In genomic region chr4:138934456-138935145, GRCm38 (mm10) we compare ENCODE assay signal across 38 mouse cellular contexts. TPM values are rescaled to one million over a fixed set of nuclear protein-coding genes. Genes with fewer than 3 reads are reported as not detected.
"Had no signal": no experiment of that assay in that cellular context is flagged by ENCODE, and none has a peak within 500 bp of the region (broad histone marks: within the 10 kb centered on the region; RNA-seq: fewer than 3 reads in every experiment).

No protein-coding gene starts in this region.

- H3K36me3 ChIP-seq: limb, embryonic 10.5 days; limb, embryonic 12.5 days; limb, embryonic 13.5 days; limb, embryonic 15.5 days; liver, embryonic 12.5 days; liver, embryonic 13.5 days; liver, embryonic 15.5 days; lung, embryonic 15.5 days; midbrain, embryonic 10.5 days; midbrain, embryonic 12.5 days; midbrain, embryonic 13.5 days; midbrain, embryonic 15.5 days had no signal

- DNase-seq: left cerebral cortex, postnatal 4 days; liver; liver, embryonic 13.5 days; liver, postnatal 0 days; lung, adult 18-20 months; lung, adult 2 months; lung, embryonic 14.5 days; lung, postnatal 10 days; lung, postnatal 14 days; lung, postnatal 36 days; lung, postnatal 4 days; midbrain, embryonic 14.5 days had no signal

- H3K4me3 ChIP-seq: left cerebral cortex, adult 2 months; limb, embryonic 10.5 days; limb, embryonic 12.5 days; limb, embryonic 13.5 days; limb, embryonic 15.5 days; liver, embryonic 12.5 days; liver, embryonic 13.5 days; liver, embryonic 15.5 days; lung, embryonic 15.5 days; megakaryocyte, embryonic 14.5 days; midbrain, embryonic 10.5 days; midbrain, embryonic 12.5 days; midbrain, embryonic 13.5 days; midbrain, embryonic 15.5 days; myocyte had no signal

- H3K27ac ChIP-seq: left cerebral cortex, adult 2 months; limb, embryonic 10.5 days; limb, embryonic 12.5 days; limb, embryonic 13.5 days; limb, embryonic 15.5 days; liver, embryonic 12.5 days; liver, embryonic 13.5 days; liver, embryonic 14.5 days; liver, embryonic 15.5 days; lung, embryonic 15.5 days; macrophage; midbrain, embryonic 10.5 days; midbrain, embryonic 12.5 days; midbrain, embryonic 13.5 days; midbrain, embryonic 15.5 days had no signal

- H3K27me3 ChIP-seq: limb, embryonic 12.5 days; limb, embryonic 13.5 days; limb, embryonic 15.5 days; liver, embryonic 13.5 days; liver, embryonic 15.5 days; lung, embryonic 15.5 days; midbrain, embryonic 12.5 days; midbrain, embryonic 13.5 days; midbrain, embryonic 15.5 days had no signal

- H3K4me1 ChIP-seq: limb, embryonic 10.5 days; limb, embryonic 12.5 days; limb, embryonic 13.5 days; limb, embryonic 15.5 days; liver, embryonic 12.5 days; liver, embryonic 15.5 days; megakaryocyte, embryonic 14.5 days; midbrain, embryonic 12.5 days; midbrain, embryonic 13.5 days; midbrain, embryonic 15.5 days had no signal

RNA-seq across cellular contexts. Expression of gene Rnf186, which starts 32.3 kb away (rescaled TPM):
- polyA plus RNA-seq: limb, embryonic 10.5 days; limb, embryonic 11.5 days; limb, embryonic 12.5 days; limb, embryonic 14.5 days; liver, embryonic 11.5 days; liver, embryonic 12.5 days; macrophage; midbrain, embryonic 10.5 days; midbrain, embryonic 11.5 days; midbrain, embryonic 12.5 days; midbrain, embryonic 14.5 days; midbrain, embryonic 16.5 days; midbrain, postnatal 0 days; myocyte had no signal

RNA-seq across cellular contexts. Expression of gene Pla2g2e, which starts 56.9 kb away (rescaled TPM):
- polyA plus RNA-seq: limb, embryonic 10.5 days; limb, embryonic 11.5 days; limb, embryonic 12.5 days; limb, embryonic 13.5 days; limb, embryonic 15.5 days; liver, adult 2 months; liver, embryonic 11.5 days; liver, embryonic 12.5 days; liver, embryonic 13.5 days; liver, embryonic 14.5 days; liver, embryonic 15.5 days; liver, embryonic 16.5 days; liver, postnatal 0 days; lung, embryonic 14.5 days; lung, embryonic 15.5 days; lung, embryonic 16.5 days; lung, postnatal 0 days; midbrain, embryonic 10.5 days; midbrain, embryonic 11.5 days; midbrain, embryonic 12.5 days; midbrain, embryonic 13.5 days; midbrain, embryonic 14.5 days; midbrain, embryonic 15.5 days; midbrain, embryonic 16.5 days; midbrain, postnatal 0 days had no signal
